Mouse (Mus musculus) heart, adult 9 months (tissue): ENCODE measurements at regions not wholly inside any gene's neighbourhood (a gene's known extent, or its start where the extent isn't known, plus 50 kb on each side); places are given as distances from the start of the nearest gene placed in this dataset.

Experiments used
- DNase-seq, 2 experiments: peaks; one replicate each; pipeline ENCODE4 v3.0.0; 2022; ENCODE audit warnings: low spot score in 2 of 2

DNA sequence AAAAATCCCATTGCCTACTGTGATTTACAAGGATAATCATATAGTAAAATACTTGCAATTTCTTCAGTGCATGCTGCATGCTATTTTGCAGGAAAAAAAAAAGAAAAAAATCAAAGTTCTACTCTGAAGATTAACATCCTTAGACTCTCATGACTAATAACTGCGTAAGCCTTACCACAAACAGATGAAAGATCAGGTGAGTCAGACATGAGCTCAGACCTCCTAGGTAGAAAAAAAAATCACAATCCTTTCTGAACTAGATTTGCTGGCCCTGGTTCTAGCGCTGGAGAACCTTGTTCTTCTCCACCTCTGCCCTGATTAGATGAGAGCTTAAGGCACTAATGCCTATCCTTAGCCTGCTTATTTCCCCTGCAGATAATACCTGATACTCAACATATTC, 96.1 kb upstream of the Snap25 start:
- no peak for DNase-seq

DNA sequence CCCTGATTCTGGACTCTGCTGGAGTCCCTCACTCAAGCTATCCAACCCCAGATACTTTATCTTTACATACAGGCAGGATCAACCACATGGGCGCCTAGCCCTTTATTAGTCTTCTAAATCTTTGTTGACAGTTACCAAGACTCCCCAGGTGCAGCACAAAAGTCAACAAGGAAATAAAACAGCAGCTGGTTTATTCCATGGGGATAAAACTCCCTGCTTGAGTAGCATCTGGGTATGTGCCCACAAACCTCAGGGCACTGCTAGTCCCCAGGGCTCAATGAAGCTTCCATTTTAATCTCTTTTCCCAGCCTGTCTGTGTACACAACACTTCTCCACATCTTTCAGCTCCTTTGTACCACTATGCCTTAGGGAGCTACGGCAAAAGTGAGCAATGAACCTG, 95.1 kb upstream of the Snap25 start:
- DNase-seq = no peak

DNA sequence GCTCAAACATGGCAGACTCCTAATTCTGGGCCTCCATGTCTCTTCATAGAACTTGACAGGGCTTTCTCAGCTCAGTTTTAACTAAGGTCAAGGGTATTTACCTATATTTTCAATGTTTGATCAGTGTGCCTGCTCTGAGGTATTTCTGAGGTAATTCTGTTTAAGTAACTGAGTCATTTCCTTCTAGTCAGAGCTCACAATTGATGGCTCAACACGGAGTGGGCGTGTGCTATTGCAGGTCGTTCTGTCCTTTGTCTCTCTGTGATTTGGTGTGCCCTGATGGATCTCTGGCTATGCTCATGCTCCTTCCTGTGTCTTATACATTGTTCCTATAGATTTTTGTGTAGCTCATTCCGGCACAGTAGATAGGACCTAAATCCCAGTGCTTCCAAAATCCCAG, 92.9 kb upstream of the Snap25 start:
- DNase-seq = no peak

DNA sequence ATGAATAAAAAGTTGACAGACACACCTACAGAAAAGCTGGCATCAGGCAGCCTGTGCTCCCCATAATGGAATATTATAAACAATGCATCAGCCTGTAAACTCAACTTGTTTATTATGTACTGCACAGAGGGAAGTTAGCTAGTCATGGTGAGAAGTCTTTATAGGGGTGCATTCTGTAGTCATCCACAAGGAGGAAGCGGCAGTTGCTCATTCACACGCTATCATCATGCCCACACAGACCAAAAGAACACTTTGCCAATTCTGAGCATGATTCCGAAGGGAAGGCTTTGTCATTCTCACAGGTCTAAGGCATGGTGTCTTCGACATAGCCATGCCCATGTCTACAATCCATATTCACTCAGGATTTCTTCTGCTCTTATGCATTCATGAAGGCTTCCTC, 92.3 kb upstream of the Snap25 start:
- no peak for DNase-seq

DNA sequence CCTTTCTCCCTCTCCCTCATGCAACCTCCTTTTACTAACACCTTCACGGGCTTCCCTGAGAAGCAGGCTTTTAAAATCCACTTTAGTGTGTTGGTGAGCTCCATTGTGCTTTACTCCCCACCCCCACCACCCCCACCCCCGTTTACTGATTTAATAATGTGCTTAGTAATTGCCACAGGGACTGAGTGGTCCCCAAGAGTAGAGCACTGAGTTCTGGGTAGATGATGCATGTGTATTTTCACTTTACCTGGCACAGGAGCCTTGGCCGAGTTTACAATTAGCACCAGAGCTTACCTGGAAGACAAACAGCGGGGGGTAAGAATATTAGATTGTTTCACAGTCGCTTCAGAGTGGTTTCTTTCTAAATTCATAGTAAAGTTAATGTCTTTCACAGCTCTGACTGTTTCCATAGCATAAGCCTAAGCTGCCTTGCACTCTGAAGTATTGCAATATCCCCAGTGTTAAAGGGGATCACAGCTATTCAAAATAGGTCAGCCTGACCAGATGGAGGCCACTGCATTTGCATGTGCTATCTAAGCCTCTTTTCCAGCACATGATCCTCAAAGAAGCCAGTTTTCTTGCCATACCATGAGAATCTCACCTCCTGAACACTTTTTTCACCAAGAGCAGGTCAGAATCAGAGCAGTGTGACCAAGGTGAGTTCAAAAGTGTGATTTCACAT, 89.3 kb upstream of the Snap25 start:
- DNase-seq = no peak

DNA sequence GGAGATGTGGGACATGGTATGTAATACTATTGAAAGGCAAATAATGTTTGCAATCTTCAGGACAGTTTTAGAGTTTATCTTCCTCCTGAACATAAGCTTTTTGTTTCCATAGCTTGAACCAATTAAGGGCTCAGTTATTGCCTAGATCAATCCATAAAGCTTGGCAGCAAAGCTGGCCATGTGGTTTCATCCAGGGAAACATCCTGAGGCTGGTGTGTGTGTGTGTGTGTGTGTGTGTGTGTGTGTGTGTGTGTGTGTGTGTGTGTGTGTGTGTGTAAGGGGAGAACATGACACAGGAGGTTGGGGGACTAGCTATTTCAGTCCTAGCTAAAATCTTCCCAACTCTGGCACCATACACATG, 88.8 kb upstream of the Snap25 start:
- DNase-seq = no peak

DNA sequence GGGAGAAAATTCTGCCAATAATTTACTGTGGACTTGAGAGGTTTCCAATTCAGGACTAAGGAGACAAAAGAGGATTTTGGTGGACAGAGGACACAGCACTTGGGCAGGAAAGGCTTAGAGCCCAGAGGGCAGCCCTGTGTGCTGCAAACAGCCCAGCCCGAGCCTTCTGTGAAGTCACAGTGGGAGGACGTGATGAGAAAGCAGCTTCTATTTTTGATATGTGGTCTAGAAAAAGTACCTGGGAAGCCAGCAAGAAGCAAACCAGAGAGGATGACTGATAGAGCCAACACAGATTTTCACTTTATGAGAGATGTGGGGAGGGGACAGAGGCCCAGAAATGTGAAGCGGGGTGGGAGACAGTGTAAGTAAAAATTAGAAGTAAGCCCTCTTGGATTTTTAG, 66.3 kb upstream of the Snap25 start:
- no peak for DNase-seq

DNA sequence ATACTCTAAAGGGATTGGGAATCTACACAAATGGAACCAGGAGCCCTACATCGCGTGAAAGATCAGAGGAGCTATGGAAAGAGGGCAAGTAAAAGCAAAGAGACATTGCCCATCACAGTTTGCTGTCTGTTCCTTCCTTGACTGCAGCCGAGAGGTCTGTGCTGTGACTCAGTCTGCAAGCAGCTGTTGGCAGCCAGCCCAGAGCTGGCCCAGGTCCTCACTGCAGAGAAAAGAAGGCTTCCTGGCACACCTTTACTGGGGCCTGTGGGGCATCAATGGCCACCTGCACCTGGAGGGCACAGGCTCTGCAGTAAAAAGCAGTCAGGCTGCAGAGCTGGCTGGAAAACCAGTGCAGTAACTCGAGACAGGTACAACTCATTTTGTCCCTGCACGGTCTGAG, 64.6 kb upstream of the Snap25 start:
- peak; percentile 8 to 15 for DNase-seq

DNA sequence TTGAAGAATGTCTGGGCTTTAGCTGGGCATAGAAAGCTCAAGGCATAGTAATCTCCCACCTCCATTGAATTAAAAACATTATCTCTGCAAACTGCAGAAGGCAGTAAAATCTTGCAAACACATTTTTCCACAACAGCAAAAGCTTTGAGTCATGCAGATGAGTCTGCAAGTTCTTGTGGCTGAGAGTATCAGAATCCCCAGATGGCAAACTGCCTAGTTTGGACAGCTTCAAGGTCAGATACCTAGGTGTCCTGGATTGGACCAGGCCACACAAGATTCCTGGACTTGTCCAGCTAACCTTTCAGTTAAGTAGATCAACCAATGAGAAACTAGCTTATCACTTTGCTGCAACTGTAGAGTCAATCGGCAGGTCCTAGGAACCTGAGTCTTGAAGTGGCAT, 62.5 kb upstream of the Snap25 start:
- no peak for DNase-seq

DNA sequence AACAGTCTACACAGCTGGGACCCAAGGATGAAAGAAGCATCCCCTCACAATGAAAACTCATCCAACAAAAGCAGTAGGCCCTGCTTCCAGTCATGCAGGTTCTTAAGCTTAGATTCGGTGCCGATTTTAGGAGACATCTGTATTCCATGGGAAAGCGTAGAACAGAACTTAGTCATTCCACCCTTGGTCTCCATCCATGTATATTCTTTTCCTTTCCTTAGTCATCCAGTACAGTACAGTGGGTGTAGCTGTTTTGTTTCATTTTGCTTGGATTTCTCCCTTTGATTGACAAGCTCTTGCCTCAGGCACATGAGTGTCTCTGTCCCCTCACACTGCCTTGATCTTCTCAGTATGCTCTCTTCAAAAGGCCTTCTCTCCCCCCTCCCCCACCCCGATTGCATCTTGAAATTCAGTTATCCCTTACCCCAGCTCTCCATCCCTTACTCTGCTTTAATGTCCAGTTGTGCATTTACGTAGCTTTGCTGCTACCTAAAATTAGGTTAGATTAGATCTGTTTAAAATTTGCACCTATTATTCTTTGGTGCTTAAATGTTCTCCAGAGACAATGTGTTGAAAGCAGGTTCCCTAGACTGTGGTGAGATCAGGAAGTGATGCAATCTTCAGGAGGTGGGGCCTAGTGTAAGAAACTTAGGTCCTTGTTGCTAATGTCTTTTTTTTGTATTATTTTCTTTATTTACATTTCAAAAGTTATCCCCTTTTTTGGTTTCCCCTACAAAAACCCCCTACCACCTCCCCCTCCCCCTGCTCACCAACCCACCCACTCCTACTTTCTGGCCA, 60.8 kb upstream of the Snap25 start:
- DNase-seq = no peak
